8 mouse cellular contexts compared by ENCODE assay signal in genomic region chr13:38346096-38346915, GRCm38 (mm10). TPM values are rescaled to one million over a fixed set of nuclear protein-coding genes. Genes with fewer than 3 reads are reported as not detected.
A peak's percentile ranks its signal among the peaks of the same experiment; 100 is the strongest.
DNase-seq lines count a peak whose midpoint lies in the region; ATAC-seq and TF ChIP-seq lines count a peak whose summit lies in the region.

No protein-coding gene starts in this region.

- H3K27ac ChIP-seq in forebrain, postnatal 0 days (ENCODE audit: low read depth, low read length) = no peak overlapping the region
- no peak overlapping the region for H3K27ac ChIP-seq in kidney, postnatal 0 days
- no peak overlapping the region for H3K27ac ChIP-seq in midbrain, postnatal 0 days (ENCODE audit: low read depth, low read length)

- peak overlapping the region; percentile 43 for H3K4me3 ChIP-seq in forebrain, postnatal 0 days (ENCODE audit: low read depth, low read length)
- peak overlapping the region; percentile 49 for H3K4me3 ChIP-seq in kidney, postnatal 0 days (replicated peaks; ENCODE audit: low read depth, low read length)
- H3K4me3 ChIP-seq in midbrain, postnatal 0 days (ENCODE audit: low read depth, low read length) = peak overlapping the region; percentile 45

- H3K27me3 ChIP-seq in forebrain, postnatal 0 days (ENCODE audit: insufficient read depth, low read length) = peaks cover 49% of the 10 kb centered on the region
- peaks cover 28% of the 10 kb centered on the region for H3K27me3 ChIP-seq in kidney, postnatal 0 days (ENCODE audit: insufficient read depth, low read length)
- peaks cover 26% of the 10 kb centered on the region for H3K27me3 ChIP-seq in midbrain, postnatal 0 days (ENCODE audit: insufficient read depth, low read length)

- peaks cover 8% of the 10 kb centered on the region; the same call in 1 of the 2 replicates for H3K4me1 ChIP-seq in forebrain, postnatal 0 days (ENCODE audit: insufficient read depth)
- H3K4me1 ChIP-seq in kidney, postnatal 0 days (replicated peaks; ENCODE audit: insufficient read depth, low read length) = peaks cover 19% of the 10 kb centered on the region; the same call in 1 of the 2 replicates
- 0 out of 2 replicates have a peak, but pooled peaks cover 6% of the 10 kb centered on the region for H3K4me1 ChIP-seq in midbrain, postnatal 0 days (ENCODE audit: insufficient read depth, low read length)

- H3K9ac ChIP-seq in forebrain, postnatal 0 days = peak overlapping the region; percentile 31; the same call in 1 of the 2 replicates
- peak overlapping the region; percentile 49 for H3K9ac ChIP-seq in kidney, postnatal 0 days (ENCODE audit: low read depth, low read length)
- H3K9ac ChIP-seq in midbrain, postnatal 0 days (replicated peaks; ENCODE audit: low read length, poor library complexity, severe bottlenecking) = 0 out of 2 replicates have a peak overlapping the region, but pooled peaks have one; percentile 14

- WGBS in forebrain, postnatal 0 days = 1% methylated on average over 57 of the region's 63 CpGs
- WGBS in kidney, postnatal 0 days = 1% methylated on average over 62 of the region's 63 CpGs
- WGBS in midbrain, postnatal 0 days = under 1% methylated on average over 63 of the region's 63 CpGs

- no peak for TF ChIP-seq CTCF in forebrain, postnatal 0 days (IDR thresholded peaks at IDR 0.05; ENCODE audit: low read depth)
- TF ChIP-seq CTCF in kidney, postnatal 0 days (IDR thresholded peaks at IDR 0.05; ENCODE audit: low read depth) = no peak
- no peak for TF ChIP-seq CTCF in midbrain, postnatal 0 days (IDR thresholded peaks at IDR 0.05)

- DNase-seq in gastrocnemius, postnatal 25 days = peak; percentile 14
- no peak for DNase-seq in gastrocnemius, adult 18-20 months (ENCODE audit: low spot score)
- peak; percentile 35 for DNase-seq in R1 (ENCODE audit: low read depth, low spot score)
- DNase-seq in forebrain, postnatal 0 days = peak; percentile 10
- DNase-seq in kidney, postnatal 0 days (ENCODE audit: low spot score) = no peak
- DNase-seq in midbrain, postnatal 0 days (ENCODE audit: low spot score) = no peak
- DNase-seq in frontal cortex, adult 2 months (ENCODE audit: extremely low spot score in 1 of 2, low spot score in 1 of 2) = no peak
- DNase-seq in urinary bladder, postnatal 36 days (ENCODE audit: low spot score in 2 of 2) = no peak

- no peaks in the 10 kb centered on the region for H3K9me3 ChIP-seq in forebrain, postnatal 0 days (ENCODE audit: low read length)
- H3K9me3 ChIP-seq in kidney, postnatal 0 days (replicated peaks; ENCODE audit: low read length) = no peaks in the 10 kb centered on the region
- H3K9me3 ChIP-seq in midbrain, postnatal 0 days (ENCODE audit: low read length) = no peaks in the 10 kb centered on the region

- no peaks in the 10 kb centered on the region for H3K36me3 ChIP-seq in forebrain, postnatal 0 days (ENCODE audit: insufficient read depth)
- H3K36me3 ChIP-seq in kidney, postnatal 0 days (ENCODE audit: insufficient read depth, low read length) = no peaks in the 10 kb centered on the region
- no peaks in the 10 kb centered on the region for H3K36me3 ChIP-seq in midbrain, postnatal 0 days (ENCODE audit: insufficient read depth, low read length)

- ATAC-seq in forebrain, postnatal 0 days = peak; percentile 14
- ATAC-seq in kidney, postnatal 0 days (replicated peaks; ENCODE audit: low FRiP score, low read depth) = no peak
- no peak for ATAC-seq in midbrain, postnatal 0 days (ENCODE audit: low FRiP score)

- peak overlapping the region; percentile 77 for H3K4me2 ChIP-seq in forebrain, postnatal 0 days (ENCODE audit: low read depth)
- peak overlapping the region; percentile 65 for H3K4me2 ChIP-seq in kidney, postnatal 0 days (ENCODE audit: low read length)
- peak overlapping the region; percentile 68 for H3K4me2 ChIP-seq in midbrain, postnatal 0 days (ENCODE audit: low read depth, low read length, poor library complexity, severe bottlenecking)

RNA-seq across cellular contexts. Expression of gene Bmp6, which starts 1.4 kb away (rescaled TPM):
- 1 to 10 TPM; 8.5 to 8.8 TPM for total RNA-seq in gastrocnemius, postnatal 25 days (2021)
- 10 to 100 TPM in 1 of 2 experiments, 1 to 10 TPM in 1; 8.6 to 10.5 TPM for total RNA-seq in gastrocnemius, adult 18-20 months (2021)
- total RNA-seq in forebrain, postnatal 0 days (2014; rRNA removed) = 8.5 and 16.3 TPM in 2 replicates
- 3.8 TPM in 2 replicates for polyA plus RNA-seq in forebrain, postnatal 0 days (2015; fragmentation: Nextera tagmentation; extraction: Ambion mirVana)
- polyA plus RNA-seq in kidney, postnatal 0 days (2015; fragmentation: Nextera tagmentation; extraction: Ambion mirVana) = 2.7 and 3.1 TPM in 2 replicates
- 14.5 and 25.9 TPM in 2 replicates for total RNA-seq in midbrain, postnatal 0 days (2014; rRNA removed)
- polyA plus RNA-seq in midbrain, postnatal 0 days (2015; fragmentation: Nextera tagmentation; extraction: Ambion mirVana) = 3.6 and 4.0 TPM in 2 replicates
- 11.2 and 13.6 TPM in 2 replicates for polyA plus RNA-seq in frontal cortex, adult 2 months (2012; rRNA removed)

Comparison
In these comparisons a context has a peak if more than half of its experiments do, and no peak if none do; other contexts are left out.
1. DNase-seq: peak in gastrocnemius, postnatal 25 days (single experiment), R1 (single experiment) and forebrain, postnatal 0 days (single experiment); none in gastrocnemius, adult 18-20 months (single experiment), kidney, postnatal 0 days (single experiment), midbrain, postnatal 0 days (single experiment), frontal cortex, adult 2 months (0 of 2) and urinary bladder, postnatal 36 days (0 of 2).
2. Peak in every context shown above with its lines, with median percentiles within 50 percentile points of each other: H3K4me2 ChIP-seq, H3K4me3 ChIP-seq and H3K9ac ChIP-seq.